Mouse (Mus musculus): ENCODE measurements at regions not wholly inside any gene's neighbourhood (a gene's known extent, or its start where the extent isn't known, plus 50 kb on each side); places are given as distances from the start of the nearest gene placed in this dataset.

- no peak for TF ChIP-seq EP300 (IDR thresholded peaks at IDR 0.05; ENCODE audit: insufficient read depth, low read depth, low read length)
- TF ChIP-seq POLR2A (IDR thresholded peaks at IDR 0.05; ENCODE audit: insufficient read depth, low read depth, low read length): no peak
Measured at GRCm38 (mm10) chr1:71864749-71865148, 211.7 kb upstream of the Fn1 start.
